ENCODE assay signal across 16 mouse cellular contexts in the genomic region with DNA sequence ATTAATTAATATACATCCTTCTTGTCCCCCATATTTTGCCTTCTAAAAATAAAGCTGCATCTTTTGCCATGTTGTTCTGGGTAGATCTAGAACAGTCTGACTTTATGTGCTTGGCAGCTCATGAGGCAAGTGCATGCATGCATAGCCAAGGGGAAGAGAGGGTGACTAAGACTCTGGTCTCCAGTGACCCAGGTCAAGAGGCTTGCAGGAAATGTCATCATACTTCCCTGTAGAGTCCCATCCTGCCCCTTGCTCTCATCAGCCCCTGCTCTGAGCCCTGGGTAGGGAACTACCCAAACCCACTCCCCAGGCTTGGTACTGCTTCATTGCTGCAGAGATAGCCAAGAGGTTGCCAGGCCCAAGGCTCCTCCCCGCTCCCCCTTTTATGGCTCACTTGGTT. TPM values are rescaled to one million over a fixed set of nuclear protein-coding genes. Genes with fewer than 3 reads are reported as not detected.
DNase-seq lines count a peak whose midpoint lies in the region; ATAC-seq and TF ChIP-seq lines count a peak whose summit lies in the region.
"Had no signal": no experiment of that assay in that cellular context is flagged by ENCODE, and none has a peak within 500 bp of the region (broad histone marks: within the 10 kb centered on the region; RNA-seq: fewer than 3 reads in every experiment).

No protein-coding gene starts in this region.

- no peak for DNase-seq in liver, postnatal 0 days
- DNase-seq in splenic B cell, adult 2 months (ENCODE audit: low read depth, low spot score): peak; percentile 31
- no peak for DNase-seq in cerebellum, postnatal 4 days (ENCODE audit: low spot score in 2 of 2)
- no peak for DNase-seq in urinary bladder, adult 18-20 months (ENCODE audit: low spot score in 2 of 2)
- DNase-seq: cerebellum, postnatal 36 days; gastrocnemius, postnatal 36 days; heart, postnatal 36 days; left cerebral cortex, postnatal 4 days; thymus, postnatal 36 days had no signal

- H3K4me1 ChIP-seq in heart, embryonic 15.5 days (replicated peaks): peaks cover 39% of the 10 kb centered on the region
- peaks cover 16% of the 10 kb centered on the region for H3K4me1 ChIP-seq in heart, embryonic 11.5 days (ENCODE audit: control insufficient read depth, insufficient read depth, low read length)
- H3K4me1 ChIP-seq in liver, postnatal 0 days (ENCODE audit: insufficient read depth): no peaks in the 10 kb centered on the region
- no peaks in the 10 kb centered on the region for H3K4me1 ChIP-seq in liver, embryonic 12.5 days
- peaks cover 27% of the 10 kb centered on the region for H3K4me1 ChIP-seq in cortical plate, adult 2 months (ENCODE audit: control insufficient read depth, insufficient read depth, low read length)
- H3K4me1 ChIP-seq: embryonic facial prominence, embryonic 15.5 days; midbrain, embryonic 15.5 days had no signal

- TF ChIP-seq CTCF in liver, postnatal 0 days (IDR thresholded peaks at IDR 0.05; ENCODE audit: low read depth): no peak
- no peak for TF ChIP-seq CTCF in cortical plate, adult 2 months (IDR thresholded peaks at IDR 0.05; ENCODE audit: extremely low read depth, insufficient read depth, low read length)

- H3K27ac ChIP-seq in heart, embryonic 15.5 days: 0 out of 2 replicates have a peak overlapping the region, but pooled peaks have one; percentile 5
- no peak overlapping the region for H3K27ac ChIP-seq in heart, embryonic 11.5 days (ENCODE audit: low read depth, low read length)
- 0 out of 2 replicates have a peak overlapping the region, but pooled peaks have one; percentile 6 for H3K27ac ChIP-seq in liver, postnatal 0 days (ENCODE audit: low read depth)
- H3K27ac ChIP-seq in liver, embryonic 12.5 days: no peak overlapping the region
- H3K27ac ChIP-seq in cortical plate, adult 2 months (ENCODE audit: insufficient read depth, low read length): peak overlapping the region; percentile 57; the same call in 1 of the 2 replicates
- H3K27ac ChIP-seq: embryonic facial prominence, embryonic 15.5 days; midbrain, embryonic 15.5 days had no signal

- H3K27me3 ChIP-seq in heart, embryonic 15.5 days: no peaks in the 10 kb centered on the region
- H3K27me3 ChIP-seq in heart, embryonic 11.5 days (ENCODE audit: control insufficient read depth, insufficient read depth, low read length): no peaks in the 10 kb centered on the region
- no peaks in the 10 kb centered on the region for H3K27me3 ChIP-seq in liver, postnatal 0 days (ENCODE audit: insufficient read depth, low read length)
- no peaks in the 10 kb centered on the region for H3K27me3 ChIP-seq in liver, embryonic 12.5 days (replicated peaks)
- H3K27me3 ChIP-seq in splenic B cell, adult 2 months (ENCODE audit: control insufficient read depth, insufficient read depth, low read length, poor library complexity, severe bottlenecking): no peaks in the 10 kb centered on the region
- H3K27me3 ChIP-seq: embryonic facial prominence, embryonic 15.5 days; midbrain, embryonic 15.5 days had no signal

- TF ChIP-seq EP300 in liver, postnatal 0 days (IDR thresholded peaks at IDR 0.05; ENCODE audit: low read depth): no peak

- H3K4me3 ChIP-seq in heart, embryonic 15.5 days: no peak overlapping the region
- no peak overlapping the region for H3K4me3 ChIP-seq in heart, embryonic 11.5 days (ENCODE audit: low read depth, low read length)
- H3K4me3 ChIP-seq in liver, postnatal 0 days (ENCODE audit: low read depth, low read length): no peak overlapping the region
- no peak overlapping the region for H3K4me3 ChIP-seq in liver, embryonic 12.5 days
- no peak overlapping the region for H3K4me3 ChIP-seq in cortical plate, adult 2 months (ENCODE audit: insufficient read depth, low read length)
- H3K4me3 ChIP-seq: embryonic facial prominence, embryonic 15.5 days; midbrain, embryonic 15.5 days had no signal

- H3K9me3 ChIP-seq in heart, embryonic 15.5 days (replicated peaks): no peaks in the 10 kb centered on the region
- no peaks in the 10 kb centered on the region for H3K9me3 ChIP-seq in heart, embryonic 11.5 days (replicated peaks; ENCODE audit: control insufficient read depth, low read length)
- no peaks in the 10 kb centered on the region for H3K9me3 ChIP-seq in liver, postnatal 0 days (ENCODE audit: low read length)
- H3K9me3 ChIP-seq in liver, embryonic 12.5 days (replicated peaks): no peaks in the 10 kb centered on the region
- H3K9me3 ChIP-seq: embryonic facial prominence, embryonic 15.5 days; midbrain, embryonic 15.5 days had no signal

- no peak overlapping the region for H3K9ac ChIP-seq in heart, embryonic 15.5 days
- no peak overlapping the region for H3K9ac ChIP-seq in heart, embryonic 11.5 days (ENCODE audit: low read depth, low read length)
- no peak overlapping the region for H3K9ac ChIP-seq in liver, postnatal 0 days (replicated peaks)
- H3K9ac ChIP-seq in liver, embryonic 12.5 days: no peak overlapping the region
- H3K9ac ChIP-seq: embryonic facial prominence, embryonic 15.5 days; midbrain, embryonic 15.5 days had no signal

- 87% methylated on average over 1 of the region's 1 CpGs for WGBS in heart, embryonic 15.5 days
- 84% methylated on average over 1 of the region's 1 CpGs for WGBS in heart, embryonic 11.5 days (ENCODE audit: insufficient replicate concordance)
- WGBS in liver, postnatal 0 days (ENCODE audit: insufficient replicate concordance): 77% methylated on average over 1 of the region's 1 CpGs
- WGBS in liver, embryonic 12.5 days (ENCODE audit: insufficient replicate concordance): 90% methylated on average over 1 of the region's 1 CpGs

- ATAC-seq in heart, embryonic 15.5 days (replicated peaks; ENCODE audit: insufficient number of reproducible peaks, insufficient read depth, low FRiP score, low read depth): no peak
- no peak for ATAC-seq in heart, embryonic 11.5 days (replicated peaks; ENCODE audit: insufficient number of reproducible peaks, low FRiP score, low TSS enrichment)
- peak; percentile 36; the same call in 1 of the 2 replicates for ATAC-seq in liver, postnatal 0 days
- ATAC-seq in liver, embryonic 12.5 days: no peak
- ATAC-seq: forebrain, embryonic 16.5 days; midbrain, embryonic 15.5 days had no signal

- peaks cover 57% of the 10 kb centered on the region for H3K36me3 ChIP-seq in heart, embryonic 15.5 days
- H3K36me3 ChIP-seq in heart, embryonic 11.5 days (ENCODE audit: control insufficient read depth, insufficient read depth, low read length): peaks cover 32% of the 10 kb centered on the region
- H3K36me3 ChIP-seq in liver, postnatal 0 days (replicated peaks; ENCODE audit: insufficient read depth, low read length): peaks cover 47% of the 10 kb centered on the region
- H3K36me3 ChIP-seq in liver, embryonic 12.5 days: peaks cover 67% of the 10 kb centered on the region
- H3K36me3 ChIP-seq in splenic B cell, adult 2 months (ENCODE audit: control insufficient read depth, insufficient read depth, low read length, poor library complexity, severe bottlenecking): peaks cover 6% of the 10 kb centered on the region

- 0 out of 2 replicates have a peak, but pooled peaks have one; percentile 20 for TF ChIP-seq POLR2A in cortical plate, adult 2 months (IDR thresholded peaks at IDR 0.05; ENCODE audit: extremely low read depth, insufficient read depth, low read length)

- H3K4me2 ChIP-seq in heart, embryonic 15.5 days: no peak overlapping the region
- no peak overlapping the region for H3K4me2 ChIP-seq in heart, embryonic 11.5 days
- 0 out of 2 replicates have a peak overlapping the region, but pooled peaks have one; percentile 6 for H3K4me2 ChIP-seq in liver, postnatal 0 days (ENCODE audit: low read depth, low read length)
- no peak overlapping the region for H3K4me2 ChIP-seq in liver, embryonic 12.5 days
- H3K4me2 ChIP-seq: embryonic facial prominence, embryonic 15.5 days; midbrain, embryonic 15.5 days had no signal

RNA-seq across cellular contexts. Expression of a gene that starts 23.0 kb away (rescaled TPM):
- polyA plus RNA-seq in heart, embryonic 15.5 days (2015; fragmentation: Nextera tagmentation; extraction: Ambion mirVana): 37.9 and 39.2 TPM in 2 replicates
- 33.7 and 38.6 TPM in 2 replicates for polyA plus RNA-seq in heart, embryonic 11.5 days (2014; fragmentation: Nextera tagmentation; extraction: Ambion mirVana)
- polyA plus RNA-seq in liver, postnatal 0 days (2015; fragmentation: Nextera tagmentation; extraction: Ambion mirVana): 23.5 and 24.4 TPM in 2 replicates
- polyA plus RNA-seq in liver, embryonic 12.5 days (2016; fragmentation: Nextera tagmentation; extraction: Ambion mirVana): 55.0 and 57.6 TPM in 2 replicates
- 13.4 and 14.3 TPM in 2 replicates for polyA plus RNA-seq in cortical plate, adult 2 months (2012; rRNA removed)

Comparison
In these comparisons a context has a peak if more than half of its experiments do, and no peak if none do; other contexts are left out.
1. H3K27ac ChIP-seq: peak in heart, embryonic 15.5 days (single experiment), liver, postnatal 0 days (single experiment) and cortical plate, adult 2 months (single experiment); none in heart, embryonic 11.5 days (single experiment) and liver, embryonic 12.5 days (single experiment).